Mouse (Mus musculus) brain, adult 2 months (tissue): Measurements from ENCODE around the gene Olfr1404.
"Not testable (repeated sequence)": the region's sequence is repeated elsewhere in the genome, so short reads cannot be mapped to it uniquely, and the experiment has no call there.

Experiments
- DNase-seq: peaks from one replicate; pipeline ENCODE4 v3.0.0; 2011; ENCODE audit warnings: low read depth, low spot score

Gene Olfr1404

DNA sequence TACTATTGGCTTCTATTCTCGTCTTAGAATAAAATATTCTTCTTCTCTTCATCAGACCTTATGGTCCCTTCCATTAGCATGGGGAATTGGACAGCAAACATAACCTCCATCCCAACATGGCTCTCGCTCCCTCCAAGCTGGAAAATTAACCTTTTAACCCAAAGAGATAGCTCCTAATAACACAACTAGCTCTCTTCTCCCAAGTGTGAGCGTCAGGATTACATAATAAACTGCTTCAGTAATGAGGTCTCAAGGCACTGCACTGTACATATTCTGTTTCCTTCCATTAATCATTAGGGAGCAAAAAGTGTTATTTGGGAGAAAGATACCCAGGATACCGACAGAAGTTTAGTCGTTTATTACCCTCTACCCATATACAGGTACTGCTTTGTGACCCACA is at the start of gene Olfr1404:
TSS of gene Olfr1404 (plus strand) at position 301 of the 400 bp plus-strand sequence.
- no peak for DNase-seq

DNA sequence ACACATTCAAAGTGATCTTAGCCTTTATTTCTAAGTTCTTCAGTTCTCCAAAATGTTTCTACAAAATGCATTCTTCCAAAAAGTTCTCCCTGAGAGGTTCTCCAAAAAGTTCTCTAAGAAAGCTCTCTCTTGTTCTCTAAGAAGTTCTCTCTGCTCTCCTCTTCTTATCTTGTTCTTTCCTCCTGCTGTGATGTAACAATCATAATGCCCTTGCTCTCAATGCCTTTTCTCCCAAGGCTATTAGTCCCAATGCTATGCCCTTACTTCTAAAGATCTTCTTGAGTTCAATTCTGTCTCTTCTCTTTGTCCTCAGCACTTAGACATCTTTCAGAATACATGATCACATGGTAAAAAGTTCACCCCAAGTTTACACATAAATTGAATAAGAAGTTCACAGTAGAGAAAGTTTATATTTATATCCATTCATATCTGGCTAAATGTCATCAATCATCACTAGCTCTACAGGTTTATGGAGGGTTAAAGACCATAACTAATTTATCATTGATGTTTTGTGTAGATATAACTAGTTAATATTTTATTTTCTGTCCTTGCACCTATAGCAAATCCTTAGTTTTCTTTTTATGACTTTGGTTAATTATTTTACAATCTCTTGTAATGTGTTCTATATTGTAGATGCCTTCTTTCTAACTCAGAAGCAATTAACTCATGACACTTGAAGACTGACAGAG is 37.9 kb upstream of the Olfr1404 start:
- DNase-seq, result no peak

DNA sequence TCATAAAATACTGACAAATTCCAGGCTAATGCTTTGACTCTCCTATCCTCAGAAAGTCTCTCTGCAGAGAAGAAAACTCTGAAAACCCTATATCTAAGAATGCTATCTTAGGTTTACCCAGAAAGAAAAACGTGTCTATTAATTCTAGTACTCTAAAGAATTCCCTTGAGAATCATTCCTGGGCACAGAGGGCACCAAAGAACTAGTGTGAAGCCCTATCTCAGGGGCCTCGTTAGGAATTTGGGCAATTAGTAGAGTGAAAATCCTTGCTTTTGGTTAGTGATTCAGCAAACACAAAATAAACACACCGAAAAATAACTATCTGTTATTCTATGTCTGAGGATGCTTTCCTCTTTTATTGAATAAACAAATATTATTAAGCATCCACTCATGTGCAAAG is 21.7 kb upstream of the Olfr1404 start, which contains the start of gene Olfr1406:
TSS of gene Olfr1406 (minus strand) at position 101 of the 400 bp plus-strand sequence.
- DNase-seq, result no peak

- DNase-seq, result no peak
Observed at GRCm38 (mm10) chr1:173192059-173192458, 20.1 kb upstream of the Olfr1404 start.

DNA sequence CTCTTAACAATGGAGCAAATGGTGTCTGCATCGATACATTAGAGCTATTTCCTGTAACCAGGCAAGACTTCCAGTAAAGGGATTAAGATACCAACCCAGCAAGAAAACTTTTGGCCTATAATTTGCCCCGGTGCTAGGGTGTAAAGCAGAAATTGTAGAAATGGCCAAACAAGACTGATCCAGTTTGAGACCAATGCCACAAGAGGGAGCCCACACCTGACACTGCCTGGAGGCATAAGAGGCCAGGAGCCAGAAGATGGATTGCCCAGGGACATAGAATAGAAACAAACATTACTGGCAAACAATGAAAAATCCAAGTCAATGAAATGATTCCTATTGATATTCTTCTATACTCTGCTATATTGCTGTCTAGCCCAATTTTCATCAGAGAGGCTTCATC is 15.8 kb upstream of the Olfr1404 start:
- DNase-seq, result peak; percentile 1

- DNase-seq, result no peak
Observed at GRCm38 (mm10) chr1:173197508-173197907, 14.7 kb upstream of the Olfr1404 start, which contains the start of gene Olfr218. Gene Olfr218 (plus strand): TSS chr1:173197808.

DNA sequence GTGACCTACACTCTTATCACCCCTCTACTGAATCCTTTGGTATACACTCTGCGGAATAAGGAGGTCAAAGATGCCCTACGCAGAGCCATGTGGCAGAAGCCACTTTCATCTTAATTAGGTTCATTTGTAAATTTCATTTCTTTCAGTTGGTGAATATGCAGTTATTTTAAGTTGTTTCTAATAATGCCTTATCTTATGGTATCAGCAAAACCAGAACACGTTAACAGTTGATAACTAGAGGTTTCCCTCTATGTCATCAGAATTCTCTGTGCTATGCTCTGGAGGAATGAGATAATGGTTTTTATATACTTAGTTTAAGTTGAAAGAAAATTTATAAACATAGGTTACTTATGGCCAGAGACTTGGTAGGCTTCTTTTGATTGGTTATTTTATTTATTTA is 4.3 kb downstream of the Olfr1404 start:
- no peak for DNase-seq

DNA sequence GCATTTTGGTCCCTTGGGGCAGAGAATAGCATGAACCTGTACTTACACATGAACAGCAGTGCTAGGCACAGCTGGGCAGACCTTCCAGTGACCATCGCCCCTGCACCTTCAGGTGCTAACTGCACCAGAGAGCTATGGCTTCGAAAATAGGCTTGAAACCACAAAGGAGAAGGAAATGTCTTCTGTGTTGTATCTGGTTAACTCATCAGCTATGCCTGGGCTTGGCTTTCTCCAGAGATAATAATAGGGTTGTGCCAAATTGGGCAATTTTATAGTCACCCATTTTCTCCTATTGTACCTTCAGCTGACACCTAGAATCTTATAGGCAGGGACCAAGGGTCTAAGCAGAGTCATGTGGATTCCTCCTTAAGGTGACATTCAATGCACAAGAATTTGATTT is 14.9 kb downstream of the Olfr1404 start, which contains the start of gene Fcer1a:
TSS of gene Fcer1a (minus strand) at position 134 of the 400 bp plus-strand sequence.
- no peak for DNase-seq

GRCm38 (mm10) chr1:173237004-173237403 is 24.8 kb downstream of the Olfr1404 start:
- DNase-seq, result not testable (repeated sequence)

DNA sequence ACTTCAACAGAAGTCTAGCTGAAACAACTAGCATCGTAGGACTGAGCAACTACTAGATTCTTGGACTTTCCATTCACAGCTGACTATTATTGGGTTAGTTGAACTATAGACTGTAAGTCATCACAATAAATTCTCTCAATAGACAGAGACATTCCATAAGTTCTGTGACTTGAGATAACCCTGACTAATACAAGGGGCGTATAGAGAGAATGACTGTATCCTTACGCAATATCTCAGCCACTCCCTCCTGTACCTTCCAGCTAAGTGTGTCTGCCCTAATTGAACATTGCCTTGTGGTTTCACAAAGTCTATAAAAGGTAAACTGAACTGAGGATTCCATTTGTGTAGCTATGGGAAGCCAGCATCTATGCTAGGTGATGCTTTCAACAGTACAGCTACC is 37.7 kb downstream of the Olfr1404 start:
- no peak for DNase-seq

GRCm38 (mm10) chr1:173265701-173266100 is 53.5 kb downstream of the Olfr1404 start, which contains the start of gene Olfr418:
Gene Olfr418 (plus strand): TSS chr1:173266001.
- DNase-seq, result no peak
